Mouse (Mus musculus): Measurements from ENCODE around the gene Bcar1.

Gene Bcar1

GRCm38 (mm10) chr8:111743792-111744696 lies at the start of gene Bcar1:
Bcar1 (minus strand) TSS chr8:111743809.
- DNase-seq = peak; percentile 94

- no peak for DNase-seq
Measured at GRCm38 (mm10) chr8:111789639-111790038, 46.0 kb upstream of the Bcar1 start.

GRCm38 (mm10) chr8:111789200-111789599 lies 45.6 kb upstream of the Bcar1 start:
- DNase-seq = no peak

- DNase-seq = no peak
Measured at GRCm38 (mm10) chr8:111788497-111788896, 44.9 kb upstream of the Bcar1 start.

GRCm38 (mm10) chr8:111788085-111788484 lies 44.5 kb upstream of the Bcar1 start:
- no peak for DNase-seq

- no peak for DNase-seq
Measured at GRCm38 (mm10) chr8:111787683-111788082, 44.1 kb upstream of the Bcar1 start.

GRCm38 (mm10) chr8:111786701-111787588 lies 43.3 kb upstream of the Bcar1 start:
- no peak for DNase-seq

GRCm38 (mm10) chr8:111786116-111786515 lies 42.5 kb upstream of the Bcar1 start:
- DNase-seq = no peak

GRCm38 (mm10) chr8:111782671-111783394 lies 39.2 kb upstream of the Bcar1 start:
- no peak for DNase-seq

- no peak for DNase-seq
Measured at GRCm38 (mm10) chr8:111782161-111782560, 38.6 kb upstream of the Bcar1 start.

GRCm38 (mm10) chr8:111780697-111781424 lies 37.3 kb upstream of the Bcar1 start:
- DNase-seq = no peak

- DNase-seq = peak; percentile 62
Measured at GRCm38 (mm10) chr8:111779690-111780089, 36.1 kb upstream of the Bcar1 start.

- DNase-seq = no peak
Measured at GRCm38 (mm10) chr8:111778801-111779200, 35.2 kb upstream of the Bcar1 start.

- no peak for DNase-seq
Measured at GRCm38 (mm10) chr8:111776492-111776891, 32.9 kb upstream of the Bcar1 start.

GRCm38 (mm10) chr8:111775766-111776165 lies 32.2 kb upstream of the Bcar1 start:
- no peak for DNase-seq

GRCm38 (mm10) chr8:111773476-111773875 lies 29.9 kb upstream of the Bcar1 start:
- no peak for DNase-seq

GRCm38 (mm10) chr8:111773057-111773456 lies 29.4 kb upstream of the Bcar1 start:
- no peak for DNase-seq

- DNase-seq = no peak
Measured at GRCm38 (mm10) chr8:111772083-111772482, 28.5 kb upstream of the Bcar1 start.

- DNase-seq = no peak
Measured at GRCm38 (mm10) chr8:111771625-111772020, 28.0 kb upstream of the Bcar1 start.

- no peak for DNase-seq
Measured at GRCm38 (mm10) chr8:111770958-111771624, 27.5 kb upstream of the Bcar1 start.

- DNase-seq = peak; percentile 56
Measured at GRCm38 (mm10) chr8:111769764-111770428, 26.3 kb upstream of the Bcar1 start.

All from kidney, postnatal 10 days (tissue).